Mouse (Mus musculus) megakaryocyte, embryonic 14.5 days (primary cell): ENCODE measurements at regions not wholly inside any gene's neighbourhood (a gene's known extent, or its start where the extent isn't known, plus 50 kb on each side); places are given as distances from the start of the nearest gene placed in this dataset.

Source experiments
- FLI1 ChIP-seq: IDR thresholded peaks from 2 replicates; pipeline ENCODE4 v1.6.1; 2012; ENCODE audit warnings: low read length, inconsistent platforms, mixed read lengths
- GATA1 ChIP-seq: IDR thresholded peaks from 3 replicates; pipeline ENCODE4 v1.6.1; 2012; ENCODE audit warnings: mixed read lengths, low read length, inconsistent platforms, borderline replicate concordance

GRCm38 (mm10) chr4:142447529-142447928 is 208.3 kb upstream of the Kazn start:
- TF ChIP-seq GATA1 (no peak), FLI1 (no peak)
